Mouse (Mus musculus): ENCODE measurements around the gene Tmc3.

DNA sequence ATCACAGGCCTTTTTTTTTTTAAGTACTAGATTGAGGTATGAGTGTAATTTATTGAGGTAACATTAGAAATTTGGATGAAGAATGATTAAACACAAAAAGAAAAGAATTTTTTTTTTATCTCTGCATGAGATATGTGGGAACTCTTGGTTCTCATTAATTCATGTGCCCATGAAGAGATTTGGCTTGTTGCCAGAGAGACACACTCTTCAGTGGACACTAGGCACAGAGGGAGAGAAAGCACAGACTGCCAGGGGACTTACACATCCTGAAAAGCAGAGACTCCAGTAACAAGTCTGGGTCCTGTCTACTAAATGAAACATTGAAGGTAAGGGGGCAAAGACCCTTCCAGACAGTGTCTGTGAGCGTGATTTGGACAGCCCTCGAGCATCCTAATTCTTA lies 51.0 kb downstream of the Tmc3 start:
- no peak for TF ChIP-seq CTCF (IDR thresholded peaks at IDR 0.05; ENCODE audit: control insufficient read depth, insufficient read depth, low read length)
- TF ChIP-seq POLR2A (IDR thresholded peaks at IDR 0.05; ENCODE audit: borderline replicate concordance, control insufficient read depth, low read depth, low read length) = no peak

Measured in bone marrow, adult 2 months (tissue).